ENCODE assay signal across 12 mouse cellular contexts in the genomic region with DNA sequence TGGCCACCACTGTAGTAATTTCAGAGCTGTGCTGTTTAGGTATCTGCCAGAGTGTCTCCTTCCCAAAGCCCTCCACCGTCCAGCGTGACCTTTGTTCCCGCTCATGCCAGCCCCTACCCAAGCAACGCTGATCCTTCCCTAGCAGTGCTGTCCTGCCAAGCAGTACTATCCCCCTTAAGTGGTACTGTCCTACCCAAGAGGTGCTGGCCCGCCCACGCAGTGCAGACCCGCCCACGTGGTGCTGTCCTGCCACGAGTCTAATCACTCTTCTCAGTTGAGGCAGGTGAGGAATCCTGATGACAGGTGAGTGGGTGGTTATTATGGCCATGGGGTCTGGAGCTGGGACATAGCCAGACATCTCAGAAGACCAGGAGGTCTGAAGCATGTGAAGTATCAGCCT.
"Had no signal": no experiment of that assay in that cellular context is flagged by ENCODE, and none has a peak within 500 bp of the region (broad histone marks: within the 10 kb centered on the region; RNA-seq: fewer than 3 reads in every experiment).

No protein-coding gene starts in this region.

- H3K27ac ChIP-seq: left cerebral cortex, adult 2 months; limb, embryonic 10.5 days; liver, embryonic 15.5 days; neural tube, embryonic 12.5 days had no signal

- DNase-seq: kidney, adult 8-10 months; kidney, postnatal 10 days; lung, adult 2 months; lung, postnatal 14 days; midbrain, embryonic 14.5 days; thymus, postnatal 4 days had no signal

- H3K4me2 ChIP-seq: liver, embryonic 11.5 days; liver, embryonic 15.5 days; neural tube, embryonic 12.5 days had no signal

- ATAC-seq: intestine, postnatal 0 days had no signal

- H3K27me3 ChIP-seq: liver, embryonic 15.5 days; neural tube, embryonic 12.5 days had no signal

- H3K36me3 ChIP-seq: limb, embryonic 10.5 days; liver, embryonic 15.5 days; neural tube, embryonic 12.5 days had no signal

- H3K4me3 ChIP-seq: left cerebral cortex, adult 2 months; limb, embryonic 10.5 days; liver, embryonic 15.5 days; neural tube, embryonic 12.5 days had no signal

- H3K4me1 ChIP-seq: limb, embryonic 10.5 days; liver, embryonic 15.5 days; neural tube, embryonic 12.5 days had no signal

- H3K9ac ChIP-seq: liver, embryonic 15.5 days; neural tube, embryonic 12.5 days had no signal

- H3K9me3 ChIP-seq: limb, embryonic 10.5 days; liver, embryonic 15.5 days; neural tube, embryonic 12.5 days had no signal
